Mouse (Mus musculus): ENCODE measurements at regions not wholly inside any gene's neighbourhood (a gene's known extent, or its start where the extent isn't known, plus 50 kb on each side); places are given as distances from the start of the nearest gene placed in this dataset.

DNA sequence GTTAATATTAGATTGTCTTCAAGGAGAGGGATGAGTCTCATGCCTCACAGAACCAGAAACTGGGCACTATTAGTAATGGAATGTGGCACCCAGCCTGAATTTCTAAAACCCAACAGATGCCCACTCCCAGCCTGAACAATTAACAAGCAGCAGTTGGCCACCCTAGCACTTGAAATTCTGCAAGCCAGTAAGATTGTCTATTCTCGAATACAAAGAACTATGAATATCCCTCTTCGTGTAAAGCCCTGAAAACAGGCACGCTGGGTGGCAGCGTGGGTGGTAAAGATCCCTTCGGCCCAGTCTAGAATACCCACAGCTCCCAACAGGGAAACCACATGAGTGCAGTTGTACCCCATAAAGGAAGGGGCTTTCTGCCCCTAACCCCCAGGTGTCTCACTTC, 138.0 kb upstream of the Plxnc1 start:
- Histone ChIP-seq H3K9me3 (no peaks in the 10 kb centered on the region), H3K9ac (replicated peaks) (no peak overlapping the region), H3K4me1 (peaks cover 12% of the 10 kb centered on the region), H3K4me2 (replicated peaks) (no peak overlapping the region), H3K4me3 (no peak overlapping the region), H3K27me3 (no peaks in the 10 kb centered on the region), H3K36me3 (no peaks in the 10 kb centered on the region), H3K27ac (replicated peaks) (no peak overlapping the region; the same call in 1 of the 2 replicates)
- ATAC-seq (replicated peaks) = no peak
- 76% methylated on average over 5 of the region's 5 CpGs for WGBS

DNA sequence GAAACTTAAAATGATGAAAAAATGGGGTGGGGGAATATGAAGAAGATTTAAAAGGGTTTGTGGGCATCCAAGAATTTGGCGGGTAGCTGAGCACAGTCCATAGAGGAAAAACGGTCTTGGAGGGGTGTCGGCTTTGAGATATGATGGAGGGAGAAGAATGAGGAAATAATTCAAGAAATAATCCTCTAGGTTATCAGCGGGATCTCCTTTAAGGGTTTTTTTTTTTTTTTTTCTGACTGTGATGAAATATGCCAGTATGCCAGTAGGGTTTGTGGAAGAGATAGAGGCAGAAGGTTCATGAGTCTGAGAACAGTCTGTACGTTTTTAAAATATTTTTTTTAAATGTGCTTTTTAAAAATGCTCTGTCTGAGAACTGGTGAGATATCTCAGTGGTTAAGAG, 135.3 kb upstream of the Plxnc1 start:
- no peak for ATAC-seq (replicated peaks)
- no peak overlapping the region for H3K4me2 ChIP-seq (replicated peaks)
- H3K4me1 ChIP-seq = peaks cover 16% of the 10 kb centered on the region
- H3K27ac ChIP-seq (replicated peaks) = no peak overlapping the region
- H3K27me3 ChIP-seq = no peaks in the 10 kb centered on the region
- 92% methylated on average over 5 of the region's 5 CpGs for WGBS
- no peaks in the 10 kb centered on the region for H3K9me3 ChIP-seq
- no peaks in the 10 kb centered on the region for H3K36me3 ChIP-seq
- H3K4me3 ChIP-seq = no peak overlapping the region
- no peak overlapping the region for H3K9ac ChIP-seq (replicated peaks)

GRCm38 (mm10) chr10:95076421-95076820, 131.8 kb upstream of the Plxnc1 start:
- no peak overlapping the region for H3K4me2 ChIP-seq (replicated peaks)
- H3K27ac ChIP-seq (replicated peaks) = no peak overlapping the region
- 89% methylated on average over 5 of the region's 5 CpGs for WGBS
- no peaks in the 10 kb centered on the region for H3K27me3 ChIP-seq
- H3K4me1 ChIP-seq = peaks cover 17% of the 10 kb centered on the region
- H3K4me3 ChIP-seq = no peak overlapping the region
- no peaks in the 10 kb centered on the region for H3K36me3 ChIP-seq
- no peak overlapping the region for H3K9ac ChIP-seq (replicated peaks)
- no peaks in the 10 kb centered on the region for H3K9me3 ChIP-seq
- no peak for ATAC-seq (replicated peaks)

GRCm38 (mm10) chr10:95075897-95076296, 131.3 kb upstream of the Plxnc1 start:
- Histone ChIP-seq H3K36me3 (no peaks in the 10 kb centered on the region), H3K4me1 (peaks cover 17% of the 10 kb centered on the region), H3K9ac (replicated peaks) (no peak overlapping the region), H3K4me2 (replicated peaks) (no peak overlapping the region), H3K4me3 (no peak overlapping the region), H3K27ac (replicated peaks) (no peak overlapping the region), H3K9me3 (no peaks in the 10 kb centered on the region), H3K27me3 (no peaks in the 10 kb centered on the region)
- 61% methylated on average over 4 of the region's 4 CpGs for WGBS
- 0 out of 2 replicates have a peak, but pooled peaks have one; percentile 29 for ATAC-seq (replicated peaks)

DNA sequence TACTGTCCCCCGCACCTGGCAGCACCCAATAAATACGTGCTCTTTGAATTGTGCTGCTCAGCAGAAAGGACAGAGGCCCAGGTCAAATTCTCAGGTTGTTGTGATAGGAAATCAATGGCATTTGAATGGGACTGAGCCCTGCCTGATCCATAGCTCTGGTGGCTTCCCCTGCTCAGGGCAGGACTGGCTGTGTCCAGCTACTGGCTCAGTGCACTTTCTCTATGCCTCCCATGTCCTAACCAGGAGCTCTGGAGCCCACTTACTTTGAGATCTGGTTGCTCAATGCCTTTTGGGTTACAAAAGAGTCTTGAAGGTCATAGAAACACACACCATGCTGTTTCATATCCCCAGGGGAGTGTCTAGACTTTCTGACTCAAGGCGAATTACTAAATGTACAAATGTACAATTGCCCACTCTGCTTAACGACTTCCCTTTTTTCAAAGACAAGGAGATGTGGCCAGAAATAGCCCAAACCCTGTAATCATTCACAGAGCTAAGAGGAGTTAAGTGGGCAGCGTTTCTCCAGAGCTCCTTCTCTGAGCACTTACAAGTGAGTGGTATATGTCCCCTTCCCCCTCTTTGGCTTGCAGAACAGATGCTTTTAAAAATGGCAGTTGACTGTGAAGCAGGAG, 130.4 kb upstream of the Plxnc1 start:
- Histone ChIP-seq H3K9ac (replicated peaks) (no peak overlapping the region), H3K36me3 (no peaks in the 10 kb centered on the region), H3K27ac (replicated peaks) (no peak overlapping the region), H3K4me3 (no peak overlapping the region), H3K27me3 (no peaks in the 10 kb centered on the region), H3K9me3 (no peaks in the 10 kb centered on the region), H3K4me1 (peaks cover 17% of the 10 kb centered on the region), H3K4me2 (replicated peaks) (no peak overlapping the region)
- 55% methylated on average over 5 of the region's 5 CpGs for WGBS
- ATAC-seq (replicated peaks) = no peak

DNA sequence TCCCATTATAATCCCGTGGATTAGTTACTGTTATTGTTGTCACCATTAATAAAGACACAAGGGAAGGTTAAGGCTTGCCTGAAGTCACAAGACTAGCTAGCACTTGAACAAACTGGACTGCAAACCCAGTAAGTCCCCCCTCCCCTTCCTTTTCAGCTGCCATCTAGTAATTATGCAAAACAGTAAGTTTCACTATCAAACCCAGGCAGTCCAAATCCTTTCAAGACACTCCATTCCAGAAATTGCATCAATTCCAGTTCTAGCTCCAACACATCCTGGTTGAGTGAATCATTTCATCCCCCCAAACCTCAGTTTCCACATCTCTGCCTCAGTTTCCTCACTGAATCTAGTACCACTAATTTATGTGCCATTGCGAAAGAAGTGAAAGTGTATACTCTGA, 129.7 kb upstream of the Plxnc1 start:
- 84% methylated on average over 2 of the region's 2 CpGs for WGBS
- no peak for ATAC-seq (replicated peaks)
- H3K4me2 ChIP-seq (replicated peaks) = no peak overlapping the region
- no peaks in the 10 kb centered on the region for H3K36me3 ChIP-seq
- H3K27me3 ChIP-seq = no peaks in the 10 kb centered on the region
- H3K4me3 ChIP-seq = no peak overlapping the region
- H3K9ac ChIP-seq (replicated peaks) = no peak overlapping the region
- H3K9me3 ChIP-seq = no peaks in the 10 kb centered on the region
- H3K27ac ChIP-seq (replicated peaks) = no peak overlapping the region
- peaks cover 17% of the 10 kb centered on the region for H3K4me1 ChIP-seq

GRCm38 (mm10) chr10:95067971-95068370, 123.3 kb upstream of the Plxnc1 start:
- no peaks in the 10 kb centered on the region for H3K9me3 ChIP-seq
- H3K4me2 ChIP-seq (replicated peaks) = no peak overlapping the region
- 80% methylated on average over 10 of the region's 10 CpGs for WGBS
- no peaks in the 10 kb centered on the region for H3K36me3 ChIP-seq
- H3K4me1 ChIP-seq = no peaks in the 10 kb centered on the region
- H3K27me3 ChIP-seq = no peaks in the 10 kb centered on the region
- ATAC-seq (replicated peaks) = no peak
- no peak overlapping the region for H3K4me3 ChIP-seq
- no peak overlapping the region for H3K27ac ChIP-seq (replicated peaks)
- no peak overlapping the region for H3K9ac ChIP-seq (replicated peaks)

- Histone ChIP-seq H3K4me1 (no peaks in the 10 kb centered on the region), H3K27ac (replicated peaks) (no peak overlapping the region), H3K36me3 (no peaks in the 10 kb centered on the region), H3K4me3 (no peak overlapping the region), H3K27me3 (no peaks in the 10 kb centered on the region), H3K9ac (replicated peaks) (no peak overlapping the region), H3K4me2 (replicated peaks) (no peak overlapping the region), H3K9me3 (no peaks in the 10 kb centered on the region)
- ATAC-seq (replicated peaks) = no peak
- WGBS = 83% methylated on average over 6 of the region's 6 CpGs
Measured at GRCm38 (mm10) chr10:95066774-95067173, 122.1 kb upstream of the Plxnc1 start.

GRCm38 (mm10) chr10:95059486-95060091, 115.0 kb upstream of the Plxnc1 start:
- H3K4me3 ChIP-seq = no peak overlapping the region
- H3K27me3 ChIP-seq = no peaks in the 10 kb centered on the region
- no peaks in the 10 kb centered on the region for H3K36me3 ChIP-seq
- H3K4me1 ChIP-seq = peaks cover 30% of the 10 kb centered on the region
- no peaks in the 10 kb centered on the region for H3K9me3 ChIP-seq
- H3K27ac ChIP-seq (replicated peaks) = no peak overlapping the region
- no peak overlapping the region for H3K9ac ChIP-seq (replicated peaks)
- WGBS = 67% methylated on average over 7 of the region's 7 CpGs
- ATAC-seq (replicated peaks) = no peak
- no peak overlapping the region for H3K4me2 ChIP-seq (replicated peaks)

DNA sequence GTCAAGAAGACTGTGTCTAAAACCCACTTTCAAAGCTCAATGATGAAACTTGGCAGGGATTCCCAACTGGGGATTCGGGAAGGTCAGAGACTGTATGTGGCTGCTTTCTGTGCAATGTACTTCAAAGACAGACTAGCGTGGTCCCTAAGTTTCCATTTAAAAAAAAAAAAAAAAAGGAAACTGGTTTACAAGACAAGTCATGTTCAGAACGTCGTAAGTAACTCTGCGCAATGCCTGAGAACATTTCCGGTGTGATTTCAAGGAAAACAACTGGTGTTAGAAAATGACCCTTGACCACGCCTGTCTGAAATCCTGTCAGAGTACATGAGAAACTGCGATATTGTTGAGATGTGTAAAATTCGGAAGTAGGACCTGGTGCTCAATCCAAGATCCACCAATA, 114.4 kb upstream of the Plxnc1 start:
- H3K9ac ChIP-seq (replicated peaks) = no peak overlapping the region
- H3K4me2 ChIP-seq (replicated peaks) = no peak overlapping the region
- H3K4me3 ChIP-seq = no peak overlapping the region
- no peak overlapping the region for H3K27ac ChIP-seq (replicated peaks)
- WGBS = 87% methylated on average over 9 of the region's 9 CpGs
- H3K36me3 ChIP-seq = no peaks in the 10 kb centered on the region
- ATAC-seq (replicated peaks) = no peak
- no peaks in the 10 kb centered on the region for H3K9me3 ChIP-seq
- H3K27me3 ChIP-seq = no peaks in the 10 kb centered on the region
- H3K4me1 ChIP-seq = peaks cover 30% of the 10 kb centered on the region

- Histone ChIP-seq H3K4me3 (no peak overlapping the region), H3K27me3 (no peaks in the 10 kb centered on the region), H3K36me3 (no peaks in the 10 kb centered on the region), H3K9me3 (no peaks in the 10 kb centered on the region), H3K9ac (replicated peaks) (no peak overlapping the region), H3K4me2 (replicated peaks) (no peak overlapping the region; the same call in 1 of the 2 replicates), H3K4me1 (peaks cover 30% of the 10 kb centered on the region), H3K27ac (replicated peaks) (peak overlapping the region; percentile 42)
- ATAC-seq (replicated peaks) = peak; percentile 68
- 27% methylated on average over 9 of the region's 9 CpGs for WGBS
Measured at GRCm38 (mm10) chr10:95057051-95057714, 112.5 kb upstream of the Plxnc1 start.

- Histone ChIP-seq H3K27me3 (no peaks in the 10 kb centered on the region), H3K4me3 (no peak overlapping the region), H3K9me3 (no peaks in the 10 kb centered on the region), H3K4me2 (replicated peaks) (no peak overlapping the region), H3K9ac (replicated peaks) (no peak overlapping the region), H3K27ac (replicated peaks) (peak overlapping the region; percentile 42), H3K4me1 (peaks cover 30% of the 10 kb centered on the region), H3K36me3 (no peaks in the 10 kb centered on the region)
- WGBS = 26% methylated on average over 4 of the region's 4 CpGs
- ATAC-seq (replicated peaks) = 0 out of 2 replicates have a peak, but pooled peaks have one; percentile 31
Measured at GRCm38 (mm10) chr10:95056541-95056940, 111.9 kb upstream of the Plxnc1 start.
